Mouse (Mus musculus) splenic B cell, adult 2 months (primary cell): ENCODE measurements around the gene Tmed2.
"Not testable (repeated sequence)": the region's sequence is repeated elsewhere in the genome, so short reads cannot be mapped to it uniquely, and the experiment has no call there.

ENCODE experiments used
- DNase-seq: peaks from one replicate; pipeline ENCODE4 v3.0.0-alpha.2; 2011; ENCODE audit warnings: low read depth, low spot score
- H3K27me3 ChIP-seq: 2 replicates; pipeline ENCODE4 v1.6.1; 2012; ENCODE audit warnings: mild to moderate bottlenecking, low read length, moderate library complexity, mixed read lengths; ENCODE audit not compliant: control insufficient read depth, poor library complexity, insufficient read depth, severe bottlenecking
- H3K36me3 ChIP-seq: 2 replicates; pipeline ENCODE4 v1.6.1; 2012; ENCODE audit warnings: mild to moderate bottlenecking, low read length, moderate library complexity, mixed read lengths; ENCODE audit not compliant: control insufficient read depth, poor library complexity, insufficient read depth, severe bottlenecking

Gene Tmed2

DNA sequence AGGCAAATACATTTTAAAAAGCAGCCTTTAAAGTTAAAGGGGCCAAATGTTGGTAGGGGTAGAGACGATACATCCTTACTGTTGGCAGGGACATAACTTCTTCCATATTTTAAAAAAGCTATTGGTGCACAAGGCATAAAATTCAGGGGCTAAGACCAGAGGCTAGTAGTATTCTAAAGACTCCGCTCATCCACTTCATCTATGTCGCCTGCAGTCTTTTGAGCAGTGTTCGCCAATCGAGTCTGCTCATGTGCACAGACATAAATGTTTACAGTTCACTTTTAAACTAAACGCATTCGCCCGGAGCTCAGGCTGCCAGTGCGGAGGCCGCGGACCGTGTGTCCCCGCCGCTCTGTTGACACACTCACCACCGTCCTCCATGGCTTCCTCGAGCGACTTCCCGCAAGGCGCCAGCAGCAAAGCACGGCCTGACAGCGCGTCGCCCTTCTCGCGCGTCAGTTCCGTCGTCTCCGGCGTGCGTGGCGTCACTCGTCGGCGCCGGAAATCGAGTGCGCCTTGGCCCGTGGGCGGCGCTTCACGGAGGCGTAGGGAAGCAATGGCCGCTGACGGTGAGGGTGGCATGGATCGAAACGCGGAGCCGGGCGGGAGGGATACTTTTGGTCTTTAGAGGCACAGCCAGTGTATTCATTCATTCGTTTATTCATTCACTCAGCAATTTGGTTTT lies 38.3 kb downstream of the Tmed2 start, which contains the start of the genes Eif2b1 and Gtf2h3:
Gene Eif2b1, minus strand, starts transcription at position 499 of the 685 bp plus-strand sequence.
Gene Gtf2h3, plus strand, starts transcription at position 508 of the 685 bp plus-strand sequence.
- H3K36me3 ChIP-seq = peaks cover 5% of the 10 kb centered on the region; the same call in 1 of the 2 replicates
- no peaks in the 10 kb centered on the region for H3K27me3 ChIP-seq
- DNase-seq = peak; percentile 94

DNA sequence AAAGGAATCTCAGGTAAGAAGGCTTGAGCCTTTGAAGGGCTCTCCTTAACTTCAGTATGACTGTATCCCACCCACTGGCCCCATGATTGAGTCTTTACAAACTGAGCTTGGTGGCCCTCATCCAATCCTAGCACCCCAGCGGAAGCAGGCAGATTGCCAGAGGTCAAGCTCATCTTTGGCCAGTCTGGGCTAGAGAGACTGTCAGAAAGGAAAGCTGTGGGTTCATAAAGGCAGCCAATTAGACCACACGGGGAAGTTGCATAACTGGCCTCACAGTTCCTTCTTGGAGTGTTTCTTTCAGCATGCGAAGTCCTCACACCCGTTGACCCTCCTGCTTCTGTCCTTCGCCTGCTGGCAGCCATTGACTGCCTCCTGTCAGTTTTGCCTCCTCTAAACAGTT lies 42.0 kb downstream of the Tmed2 start:
- Histone ChIP-seq H3K27me3 (no peaks in the 10 kb centered on the region), H3K36me3 (peaks cover 3% of the 10 kb centered on the region; the same call in 1 of the 2 replicates)
- DNase-seq = no peak

DNA sequence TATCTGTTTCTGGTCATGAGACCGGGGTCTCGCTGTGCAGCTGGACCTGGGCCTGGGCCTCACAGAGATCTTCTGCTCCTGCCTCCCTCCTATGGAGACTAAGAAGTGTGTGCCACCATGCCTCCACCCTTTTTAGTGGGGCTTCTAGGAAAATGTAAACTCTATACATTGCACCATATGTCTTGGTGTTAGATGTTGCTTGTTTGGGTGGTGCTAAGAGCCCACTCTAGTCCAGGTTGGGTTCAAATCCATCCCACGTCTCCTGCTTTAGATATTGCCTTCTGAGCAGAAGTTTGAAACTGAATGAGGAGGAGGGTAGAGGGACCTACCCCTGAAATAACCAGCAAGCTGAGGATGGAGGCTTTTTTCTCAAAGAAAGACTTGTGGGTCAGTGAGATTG lies 52.3 kb downstream of the Tmed2 start:
- Histone ChIP-seq H3K27me3 (no peaks in the 10 kb centered on the region), H3K36me3 (0 out of 2 replicates have a peak, but pooled peaks cover 3% of the 10 kb centered on the region)
- no peak for DNase-seq

DNA sequence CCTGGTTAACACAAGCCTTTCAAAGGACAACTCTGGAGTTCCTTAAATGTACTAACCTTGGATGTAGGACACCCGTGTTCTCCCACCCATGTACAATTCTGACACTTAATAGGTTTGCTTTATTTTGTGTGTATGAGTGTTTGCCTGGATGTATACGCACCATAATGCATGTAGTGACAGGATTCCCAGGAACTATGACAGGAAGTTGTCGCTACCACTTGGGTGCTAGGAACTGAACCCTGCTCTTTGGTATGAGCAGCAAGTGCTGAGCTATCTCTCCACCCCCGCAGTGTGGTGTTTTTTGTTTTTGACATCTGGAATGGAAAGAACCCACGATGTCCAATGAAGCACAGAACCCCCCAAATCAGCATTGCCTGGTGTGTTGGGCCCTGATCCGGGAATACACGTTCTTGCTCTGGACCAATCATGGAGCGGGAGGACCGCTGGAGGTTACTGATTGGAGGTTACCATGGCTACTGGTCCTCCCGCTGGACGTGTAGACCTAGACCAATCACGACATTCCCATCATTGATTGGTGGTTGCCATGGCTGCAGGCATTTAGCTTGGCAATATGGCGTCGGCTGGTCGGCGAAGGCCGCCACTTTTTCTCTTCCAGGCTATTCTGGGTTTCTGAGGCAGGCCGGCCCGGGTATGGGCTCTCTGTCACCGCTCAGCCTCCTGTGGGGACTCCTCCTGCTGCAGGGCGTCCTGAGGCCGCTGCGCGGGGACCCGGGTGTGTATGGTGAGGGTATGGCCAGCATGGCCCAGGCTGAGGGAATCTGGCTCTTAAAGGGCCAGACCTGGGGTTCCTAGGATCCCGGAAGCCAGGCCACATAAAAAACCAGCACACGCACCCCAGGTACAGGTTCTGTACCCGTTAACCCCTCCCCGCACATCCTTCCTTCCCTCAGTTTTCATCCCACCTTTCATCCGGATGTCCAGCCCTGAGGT lies 58.0 kb downstream of the Tmed2 start:
- Histone ChIP-seq H3K27me3 (no peaks in the 10 kb centered on the region), H3K36me3 (0 out of 2 replicates have a peak, but pooled peaks cover 3% of the 10 kb centered on the region)
- peak; percentile 85 for DNase-seq

GRCm38 (mm10) chr5:124599726-124600125 lies 59.2 kb downstream of the Tmed2 start:
- H3K27me3 ChIP-seq, DNase-seq, H3K36me3 ChIP-seq: not testable (repeated sequence)
